Mouse (Mus musculus) megakaryocyte, embryonic 14.5 days (primary cell): Measurements from ENCODE around the gene Inpp5k.

Experiments used
- FLI1 ChIP-seq: IDR thresholded peaks from 2 replicates; pipeline ENCODE4 v1.6.1; 2012; ENCODE audit warnings: low read length, inconsistent platforms, mixed read lengths
- GATA1 ChIP-seq: IDR thresholded peaks from 3 replicates; pipeline ENCODE4 v1.6.1; 2012; ENCODE audit warnings: mixed read lengths, low read length, inconsistent platforms, borderline replicate concordance

GRCm38 (mm10) chr11:75679439-75680171, 48.8 kb downstream of the Inpp5k start:
- TF ChIP-seq GATA1: no peak
- TF ChIP-seq FLI1: no peak
